Mouse (Mus musculus): ENCODE measurements around the gene Atxn7l2.

DNA sequence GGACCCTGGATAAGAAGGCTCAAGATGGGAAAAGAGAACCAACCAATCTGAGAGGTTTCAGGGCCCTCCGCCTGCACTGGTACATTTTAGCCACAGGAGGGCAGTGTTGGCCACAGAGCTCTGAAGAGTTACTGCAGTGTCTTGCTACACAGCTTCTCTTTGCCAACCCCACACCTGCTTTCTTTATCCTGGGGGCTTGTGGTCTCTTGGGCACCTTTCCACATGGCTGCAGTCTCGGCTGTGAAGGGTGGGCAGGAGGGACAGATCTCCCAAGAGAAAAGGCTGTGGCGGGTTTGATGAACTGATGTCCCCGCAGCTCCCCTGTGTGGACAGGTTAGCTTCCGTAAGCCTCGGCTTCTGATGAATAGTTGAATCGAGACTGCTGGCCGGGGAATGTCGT is 45.9 kb downstream of the Atxn7l2 start:
- TF ChIP-seq CTCF (IDR thresholded peaks at IDR 0.05; ENCODE audit: low read depth, low read length): peak; percentile 88
- TF ChIP-seq POLR2A (IDR thresholded peaks at IDR 0.05; ENCODE audit: extremely low read depth, insufficient read depth, low read length): no peak
